Mouse (Mus musculus): ENCODE data around the gene Slc22a23. TPM values are rescaled to one million over a fixed set of nuclear protein-coding genes. Genes with fewer than 3 reads are reported as not detected.

Slc22a23 gene
- total and polyA plus RNA-seq, 3 experiments = 0.47 to 1.3 (median 0.85) TPM

- in situ Hi-C loops (cut with MboI; ENCODE audit: low pct_ligation_motif_present, low pct_unique_long_range_greater_than_20kb, low sequenced_read_pairs) (no loop called here), dilution Hi-C loops (cut with MboI; ENCODE audit: extremely low pct_ligation_motif_present, extremely low pct_unique_long_range_greater_than_20kb, low sequenced_read_pairs) (no loop called here)
- TF ChIP-seq ZMIZ1 (IDR thresholded peaks at IDR 0.05; ENCODE audit: low read depth, low read length) = no peak
- TF ChIP-seq USF2 (conservative IDR thresholded peaks at IDR 0.05; ENCODE audit: low read depth, low read length) = no peak
- TF ChIP-seq BHLHE40 (IDR thresholded peaks at IDR 0.05; ENCODE audit: low read depth, low read length) = no peak
- no peak for TF ChIP-seq NELFE (IDR thresholded peaks at IDR 0.05; ENCODE audit: low read depth, low read length)
- no peak for TF ChIP-seq CTCF (conservative IDR thresholded peaks at IDR 0.05 in 1 of 2, IDR thresholded peaks at IDR 0.05 in 1 of 2; ENCODE audit: low read depth in 2 of 2, low read length in 2 of 2)
- TF ChIP-seq MAX (IDR thresholded peaks at IDR 0.05; ENCODE audit: low read length) = no peak
- no peak for TF ChIP-seq PAX5 (IDR thresholded peaks at IDR 0.05; ENCODE audit: low read length)
- TF ChIP-seq MYC (IDR thresholded peaks at IDR 0.05; ENCODE audit: low read depth, low read length) = no peak
- no peak for TF ChIP-seq MAFK (IDR thresholded peaks at IDR 0.05; ENCODE audit: insufficient replicate concordance, low read length)
- Histone ChIP-seq H3K9ac (ENCODE audit: insufficient read depth, low read depth) (no peak overlapping the region), H3K36me3 (replicated peaks in 1 of 2; ENCODE audit: control insufficient read depth in 1 of 2, insufficient read depth in 1 of 2, low read length in 1 of 2) (no peaks in the 10 kb centered on the region), H3K27me3 (replicated peaks) (no peaks in the 10 kb centered on the region), H3K27ac (ENCODE audit: insufficient read depth, low read depth) (no peak overlapping the region), H3K4me1 (ENCODE audit: control insufficient read depth in 1 of 2, insufficient read depth in 2 of 2) (no peaks in the 10 kb centered on the region), H3K4me2 (ENCODE audit: insufficient read depth, low read depth, poor library complexity, severe bottlenecking) (no peak overlapping the region), H3K79me2 (replicated peaks; ENCODE audit: control insufficient read depth, extremely low read depth, insufficient read depth, poor library complexity, severe bottlenecking) (no peaks in the 10 kb centered on the region), H3K4me3 (replicated peaks in 1 of 3; ENCODE audit: low read depth in 2 of 3, low read length in 2 of 3, poor library complexity in 1 of 3) (no peak overlapping the region), H3K9me3 (replicated peaks; ENCODE audit: low read length) (no peaks in the 10 kb centered on the region)
- no peak for DNase-seq (ENCODE audit: extremely low read depth)
Measured at GRCm38 (mm10) chr13:34378926-34379325, 33.9 kb upstream of the Slc22a23 start.

GRCm38 (mm10) chr13:34375145-34375544 is 30.2 kb upstream of the Slc22a23 start:
- Histone ChIP-seq H3K4me3 (replicated peaks in 1 of 3; ENCODE audit: low read depth in 2 of 3, low read length in 2 of 3, poor library complexity in 1 of 3) (no peak overlapping the region), H3K36me3 (replicated peaks in 1 of 2; ENCODE audit: control insufficient read depth in 1 of 2, insufficient read depth in 1 of 2, low read length in 1 of 2) (no peaks in the 10 kb centered on the region), H3K79me2 (replicated peaks; ENCODE audit: control insufficient read depth, extremely low read depth, insufficient read depth, poor library complexity, severe bottlenecking) (no peaks in the 10 kb centered on the region), H3K9me3 (replicated peaks; ENCODE audit: low read length) (no peaks in the 10 kb centered on the region), H3K27ac (ENCODE audit: insufficient read depth, low read depth) (no peak overlapping the region), H3K4me1 (ENCODE audit: control insufficient read depth in 1 of 2, insufficient read depth in 2 of 2) (peaks cover 6 to 13% of the 10 kb centered on the region in 2 experiments; a peak in 3 of 4 replicates), H3K9ac (ENCODE audit: insufficient read depth, low read depth) (no peak overlapping the region), H3K4me2 (ENCODE audit: insufficient read depth, low read depth, poor library complexity, severe bottlenecking) (no peak overlapping the region), H3K27me3 (replicated peaks) (no peaks in the 10 kb centered on the region)
- TF ChIP-seq GABPA (IDR thresholded peaks at IDR 0.05; ENCODE audit: insufficient replicate concordance, low read depth, low read length) (no peak), SMC3 (IDR thresholded peaks at IDR 0.05; ENCODE audit: low read depth, low read length) (no peak), MAFK (IDR thresholded peaks at IDR 0.05; ENCODE audit: insufficient replicate concordance, low read length) (no peak), ZNF384 (IDR thresholded peaks at IDR 0.05; ENCODE audit: low read depth, low read length) (no peak), POLR2A (IDR thresholded peaks at IDR 0.05; ENCODE audit: low read depth, low read length) (no peak)
- DNase-seq (ENCODE audit: extremely low read depth) = no peak
- dilution Hi-C loops (cut with MboI; ENCODE audit: extremely low pct_ligation_motif_present, extremely low pct_unique_long_range_greater_than_20kb, low sequenced_read_pairs) = no loop called here
- in situ Hi-C loops (cut with MboI; ENCODE audit: low pct_ligation_motif_present, low pct_unique_long_range_greater_than_20kb, low sequenced_read_pairs) = no loop called here

- Histone ChIP-seq H3K4me2 (ENCODE audit: insufficient read depth, low read depth, poor library complexity, severe bottlenecking) (no peak overlapping the region), H3K4me1 (ENCODE audit: control insufficient read depth in 1 of 2, insufficient read depth in 2 of 2) (peaks cover 6 to 15% of the 10 kb centered on the region in 2 experiments), H3K9ac (ENCODE audit: insufficient read depth, low read depth) (no peak overlapping the region), H3K9me3 (replicated peaks; ENCODE audit: low read length) (no peaks in the 10 kb centered on the region), H3K36me3 (replicated peaks in 1 of 2; ENCODE audit: control insufficient read depth in 1 of 2, insufficient read depth in 1 of 2, low read length in 1 of 2) (no peaks in the 10 kb centered on the region), H3K27me3 (replicated peaks) (no peaks in the 10 kb centered on the region), H3K79me2 (replicated peaks; ENCODE audit: control insufficient read depth, extremely low read depth, insufficient read depth, poor library complexity, severe bottlenecking) (no peaks in the 10 kb centered on the region), H3K27ac (ENCODE audit: insufficient read depth, low read depth) (no peak overlapping the region), H3K4me3 (replicated peaks in 1 of 3; ENCODE audit: low read depth in 2 of 3, low read length in 2 of 3, poor library complexity in 1 of 3) (no peak overlapping the region)
- dilution Hi-C loops (cut with MboI; ENCODE audit: extremely low pct_ligation_motif_present, extremely low pct_unique_long_range_greater_than_20kb, low sequenced_read_pairs) = no loop called here
- DNase-seq (ENCODE audit: extremely low read depth) = no peak
- in situ Hi-C loops (cut with MboI; ENCODE audit: low pct_ligation_motif_present, low pct_unique_long_range_greater_than_20kb, low sequenced_read_pairs) = no loop called here
- TF ChIP-seq USF2 (conservative IDR thresholded peaks at IDR 0.05; ENCODE audit: low read depth, low read length) (no peak), ELF1 (IDR thresholded peaks at IDR 0.05; ENCODE audit: low read depth, low read length) (no peak), POLR2AphosphoS2 (IDR thresholded peaks at IDR 0.05; ENCODE audit: low read depth, low read length) (no peak)
Measured at GRCm38 (mm10) chr13:34372870-34373478, 28.0 kb upstream of the Slc22a23 start.
